Mouse (Mus musculus) midbrain, embryonic 11.5 days (tissue): ENCODE measurements around the gene Kdm2b. TPM values are rescaled to one million over a fixed set of nuclear protein-coding genes. Genes with fewer than 3 reads are reported as not detected.
A peak's percentile ranks its signal among the peaks of the same experiment; 100 is the strongest.

Source experiments
- ATAC-seq: fragments of 200-750 bp; cut with Nextera tagmentation; 2 replicates; pipeline ENCODE4 v1.8.0; 2017; ENCODE audit warnings: moderate TSS enrichment, moderate library complexity; ENCODE audit not compliant: low FRiP score
- DNase-seq: peaks from one replicate; pipeline ENCODE4 v3.0.0; 2015; ENCODE audit warnings: low spot score; ENCODE audit errors: missing footprints
- H3K27ac ChIP-seq: fragments of 300-500 bp; sonication (generic); 2 replicates; pipeline ENCODE4 v1.5.1; 2014; ENCODE audit warnings: low read depth, low read length
- H3K27me3 ChIP-seq: fragments of 300-500 bp; sonication (generic); 2 replicates; pipeline ENCODE4 v1.6.1; 2014; ENCODE audit warnings: mild to moderate bottlenecking, low read length, moderate library complexity, mixed read lengths; ENCODE audit not compliant: control insufficient read depth, insufficient read depth
- H3K36me3 ChIP-seq: fragments of 300-500 bp; sonication (generic); 2 replicates; pipeline ENCODE4 v1.6.1; 2014; ENCODE audit warnings: mild to moderate bottlenecking, low read length, moderate library complexity, mixed read lengths; ENCODE audit not compliant: control insufficient read depth, insufficient read depth
- H3K4me1 ChIP-seq: fragments of 300-500 bp; sonication (generic); 2 replicates; pipeline ENCODE4 v1.6.1; 2014; ENCODE audit warnings: low read length; ENCODE audit not compliant: control insufficient read depth, insufficient read depth
- H3K4me2 ChIP-seq: fragments of 300-500 bp; sonication (generic); 2 replicates; pipeline ENCODE4 v1.6.1; 2014; ENCODE audit warnings: mild to moderate bottlenecking, moderate library complexity
- H3K4me3 ChIP-seq: fragments of 300-500 bp; sonication (generic); 2 replicates; pipeline ENCODE4 v1.5.1; 2014; ENCODE audit warnings: low read depth, low read length
- H3K9ac ChIP-seq: fragments of 300-500 bp; sonication (generic); 2 replicates; pipeline ENCODE4 v1.6.1; 2014; ENCODE audit warnings: low read length
- H3K9me3 ChIP-seq: fragments of 300-500 bp; sonication (generic); 2 replicates; pipeline ENCODE4 v1.6.1; 2016; ENCODE audit warnings: low read length; ENCODE audit not compliant: control insufficient read depth
- WGBS: fragments of 180-500 bp; shearing (Covaris S2); extraction: QIAGEN DNeasy Blood & Tissue Kit; methylation state at CpG from one replicate; pipeline ENCODE4 v1.1.7; 2014; 5-methylcytosine and 5-hydroxymethylcytosine counted together
- polyA plus RNA-seq: library from polyadenylated mRNA; unstranded; fragments of >200 nt; fragmentation: Nextera tagmentation; extraction: Ambion mirVana; gene quantifications from 2 replicates; pipeline ENCODE4 v1.2.1, GENCODE M21; 2014

Kdm2b gene
- polyA plus RNA-seq, 1 experiment from 2014 or later = 62.4 TPM

DNA sequence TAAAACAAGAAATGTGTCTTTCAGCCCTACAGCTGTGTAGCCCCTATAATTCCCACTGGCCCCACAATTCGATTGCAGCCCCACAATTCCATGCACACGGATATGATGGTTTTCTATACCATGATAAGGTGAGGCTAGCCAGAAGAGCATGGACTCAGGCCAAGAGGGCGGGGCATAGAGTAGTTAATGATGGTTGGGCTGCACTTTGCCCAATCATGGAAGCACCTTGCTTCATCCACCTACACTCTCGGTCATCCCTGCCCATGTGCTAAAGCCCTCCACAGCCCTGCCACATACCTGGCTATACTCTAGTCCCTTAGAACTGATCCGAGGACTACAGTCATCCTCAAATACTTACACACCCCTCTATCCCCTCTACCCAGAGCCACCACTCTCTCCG lies 61.9 kb downstream of the Kdm2b start:
- no peaks in the 10 kb centered on the region for H3K9me3 ChIP-seq
- no peaks in the 10 kb centered on the region for H3K36me3 ChIP-seq
- 84% methylated on average over 6 of the region's 6 CpGs for WGBS
- H3K4me2 ChIP-seq = no peak overlapping the region
- H3K4me3 ChIP-seq = no peak overlapping the region
- no peaks in the 10 kb centered on the region for H3K27me3 ChIP-seq
- no peak for ATAC-seq
- H3K9ac ChIP-seq = no peak overlapping the region
- H3K27ac ChIP-seq = no peak overlapping the region
- no peaks in the 10 kb centered on the region for H3K4me1 ChIP-seq
- no peak for DNase-seq

DNA sequence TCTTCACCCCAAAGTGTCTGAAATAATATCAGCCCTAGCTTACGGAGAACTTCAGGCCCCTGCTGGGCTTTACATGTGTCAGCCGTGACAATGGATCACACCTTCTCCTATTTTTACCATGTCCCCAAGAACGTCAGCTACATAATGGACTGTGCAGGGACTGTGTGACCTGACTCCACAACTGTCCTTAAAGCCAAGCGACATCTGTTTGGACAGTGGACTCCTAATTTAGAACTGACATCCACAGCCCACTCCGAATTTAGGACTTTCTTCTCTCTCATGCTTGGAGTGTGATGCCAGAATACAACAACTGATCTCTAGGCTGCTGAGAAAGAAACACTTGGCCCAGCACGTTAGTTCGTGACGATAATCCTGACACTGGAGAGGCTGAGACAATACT lies 62.5 kb downstream of the Kdm2b start:
- Histone ChIP-seq H3K4me1 (no peaks in the 10 kb centered on the region), H3K4me3 (no peak overlapping the region), H3K36me3 (no peaks in the 10 kb centered on the region), H3K27me3 (no peaks in the 10 kb centered on the region), H3K9me3 (no peaks in the 10 kb centered on the region), H3K27ac (no peak overlapping the region), H3K4me2 (no peak overlapping the region), H3K9ac (no peak overlapping the region)
- ATAC-seq (no peak), DNase-seq (no peak)
- 81% methylated on average over 8 of the region's 8 CpGs for WGBS

DNA sequence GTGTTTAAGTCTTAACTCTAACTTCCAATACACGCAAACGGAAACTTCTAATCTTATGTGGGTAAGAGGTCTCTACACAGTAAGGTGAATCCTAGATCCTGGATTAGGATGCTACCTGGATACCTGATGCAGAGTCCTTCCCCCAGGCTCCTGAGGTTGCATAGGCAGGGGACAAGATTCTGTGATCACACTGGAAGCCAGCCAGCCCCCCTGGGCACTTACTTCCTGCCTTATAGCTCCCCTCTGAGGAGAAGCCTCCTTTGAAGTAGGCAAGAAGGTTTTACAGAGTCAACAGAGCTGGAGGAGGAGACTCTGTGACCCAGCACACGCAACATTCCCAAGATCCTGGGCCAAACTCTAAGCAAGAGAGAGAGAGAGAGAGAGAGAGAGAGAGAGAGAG lies 63.3 kb downstream of the Kdm2b start:
- DNase-seq (no peak), ATAC-seq (no peak)
- Histone ChIP-seq H3K4me1 (no peaks in the 10 kb centered on the region), H3K4me2 (no peak overlapping the region), H3K9me3 (no peaks in the 10 kb centered on the region), H3K36me3 (no peaks in the 10 kb centered on the region), H3K4me3 (no peak overlapping the region), H3K9ac (no peak overlapping the region), H3K27ac (no peak overlapping the region), H3K27me3 (no peaks in the 10 kb centered on the region)
- WGBS = 92% methylated on average over 3 of the region's 3 CpGs

DNA sequence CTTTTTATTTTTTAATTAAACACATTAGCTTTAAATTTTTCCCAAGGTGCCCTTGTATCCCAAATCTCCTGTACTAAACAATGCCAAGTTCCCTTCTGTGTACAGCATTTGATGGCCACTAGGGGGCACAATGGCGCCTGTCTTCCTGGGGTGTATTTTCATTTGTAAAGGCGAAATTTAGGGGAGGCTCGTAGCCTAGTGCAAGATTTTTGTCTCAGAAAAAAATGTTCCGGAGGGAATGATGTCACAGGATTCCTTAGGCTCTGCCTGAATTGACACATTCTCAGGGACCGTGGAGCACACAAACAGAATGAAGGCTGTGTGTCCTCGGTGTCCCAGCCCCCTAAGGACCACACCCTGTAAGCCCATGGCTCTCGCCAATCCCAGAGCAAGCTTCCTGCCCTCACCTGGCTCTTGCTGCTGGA lies 64.1 kb downstream of the Kdm2b start:
- no peaks in the 10 kb centered on the region for H3K4me1 ChIP-seq
- H3K4me3 ChIP-seq = no peak overlapping the region
- no peak overlapping the region for H3K27ac ChIP-seq
- no peaks in the 10 kb centered on the region for H3K9me3 ChIP-seq
- no peaks in the 10 kb centered on the region for H3K27me3 ChIP-seq
- no peak overlapping the region for H3K4me2 ChIP-seq
- DNase-seq (peak; percentile 94), ATAC-seq (no peak)
- WGBS = 41% methylated on average over 7 of the region's 7 CpGs
- no peak overlapping the region for H3K9ac ChIP-seq
- H3K36me3 ChIP-seq = no peaks in the 10 kb centered on the region

DNA sequence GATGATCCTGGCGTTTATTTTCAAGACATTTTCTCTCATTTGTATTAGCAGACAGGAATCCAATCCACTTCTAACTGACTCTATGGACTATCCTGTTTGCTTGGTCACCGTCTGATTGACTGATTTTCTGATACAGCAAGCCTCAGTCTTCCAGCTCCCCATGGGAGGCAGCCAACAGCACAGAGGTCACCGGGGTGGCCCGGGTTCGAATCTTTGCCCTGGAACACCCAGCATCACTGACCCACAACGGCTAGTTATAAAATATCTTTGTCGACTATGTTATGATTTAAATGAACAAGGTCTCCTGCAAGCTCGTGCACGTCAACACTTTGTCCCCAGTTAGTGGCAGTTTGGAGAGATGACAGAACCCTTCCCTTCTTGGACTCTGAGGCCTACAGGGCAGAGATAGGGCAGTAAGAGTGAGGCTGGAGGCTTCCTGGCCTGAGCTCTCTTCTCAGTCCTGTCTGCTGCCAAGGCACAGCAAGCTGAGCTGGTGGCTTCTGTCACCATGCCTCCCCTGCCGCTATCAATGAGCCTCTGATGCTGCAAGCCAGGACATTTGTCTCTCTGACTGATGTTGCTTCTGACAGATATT lies 65.7 kb downstream of the Kdm2b start:
- no peaks in the 10 kb centered on the region for H3K9me3 ChIP-seq
- no peaks in the 10 kb centered on the region for H3K4me1 ChIP-seq
- H3K4me2 ChIP-seq = no peak overlapping the region
- ATAC-seq (no peak), DNase-seq (no peak)
- no peaks in the 10 kb centered on the region for H3K36me3 ChIP-seq
- WGBS = 90% methylated on average over 10 of the region's 10 CpGs
- no peak overlapping the region for H3K4me3 ChIP-seq
- H3K27me3 ChIP-seq = no peaks in the 10 kb centered on the region
- no peak overlapping the region for H3K27ac ChIP-seq
- no peak overlapping the region for H3K9ac ChIP-seq

DNA sequence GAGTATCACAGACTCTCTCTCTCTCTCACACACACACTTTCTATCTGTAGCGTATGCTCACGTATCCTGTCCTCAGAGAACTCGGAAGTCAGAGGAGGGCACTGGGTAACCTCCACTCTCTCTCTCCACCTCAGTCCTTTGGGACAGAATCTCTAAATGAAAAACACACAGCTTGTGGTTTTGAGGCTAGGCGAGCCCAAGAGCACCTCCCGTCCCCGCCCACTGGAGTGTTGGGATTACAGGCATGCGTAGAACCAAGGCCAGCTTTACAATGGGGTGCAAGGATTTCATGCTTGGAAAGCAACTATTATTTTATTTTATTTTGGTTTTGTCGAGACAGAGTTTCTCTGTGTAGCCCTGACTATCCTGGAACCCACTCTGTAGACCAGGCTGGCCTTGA lies 67.7 kb downstream of the Kdm2b start:
- H3K9me3 ChIP-seq = no peaks in the 10 kb centered on the region
- no peak overlapping the region for H3K4me3 ChIP-seq
- no peak overlapping the region for H3K4me2 ChIP-seq
- ATAC-seq = no peak
- no peaks in the 10 kb centered on the region for H3K36me3 ChIP-seq
- DNase-seq = no peak
- no peaks in the 10 kb centered on the region for H3K27me3 ChIP-seq
- WGBS = 93% methylated on average over 8 of the region's 8 CpGs
- H3K27ac ChIP-seq = no peak overlapping the region
- H3K4me1 ChIP-seq = no peaks in the 10 kb centered on the region
- no peak overlapping the region for H3K9ac ChIP-seq

DNA sequence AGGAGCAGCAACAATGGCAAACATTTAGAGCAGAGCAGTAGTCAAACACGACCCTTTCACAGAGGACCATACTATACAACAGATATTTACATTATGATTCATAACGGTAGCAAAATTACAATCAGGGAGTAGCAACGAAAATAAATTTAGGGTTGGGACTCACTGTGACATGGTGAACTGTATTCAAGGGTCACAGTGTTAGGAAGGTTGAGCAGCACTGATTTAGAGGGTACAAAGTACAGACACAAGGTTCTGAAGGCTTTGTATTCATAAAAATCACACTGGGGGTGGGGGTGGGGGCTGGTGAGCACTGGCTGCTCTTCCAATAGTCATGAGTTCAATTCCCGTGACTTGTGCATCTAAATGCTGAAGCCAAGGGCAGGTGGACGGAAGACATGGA lies 69.1 kb downstream of the Kdm2b start:
- no peaks in the 10 kb centered on the region for H3K4me1 ChIP-seq
- no peak for ATAC-seq
- no peaks in the 10 kb centered on the region for H3K9me3 ChIP-seq
- 92% methylated on average over 5 of the region's 5 CpGs for WGBS
- H3K4me2 ChIP-seq = no peak overlapping the region
- no peak for DNase-seq
- H3K27me3 ChIP-seq = no peaks in the 10 kb centered on the region
- H3K27ac ChIP-seq = no peak overlapping the region
- no peaks in the 10 kb centered on the region for H3K36me3 ChIP-seq
- no peak overlapping the region for H3K4me3 ChIP-seq
- H3K9ac ChIP-seq = no peak overlapping the region

DNA sequence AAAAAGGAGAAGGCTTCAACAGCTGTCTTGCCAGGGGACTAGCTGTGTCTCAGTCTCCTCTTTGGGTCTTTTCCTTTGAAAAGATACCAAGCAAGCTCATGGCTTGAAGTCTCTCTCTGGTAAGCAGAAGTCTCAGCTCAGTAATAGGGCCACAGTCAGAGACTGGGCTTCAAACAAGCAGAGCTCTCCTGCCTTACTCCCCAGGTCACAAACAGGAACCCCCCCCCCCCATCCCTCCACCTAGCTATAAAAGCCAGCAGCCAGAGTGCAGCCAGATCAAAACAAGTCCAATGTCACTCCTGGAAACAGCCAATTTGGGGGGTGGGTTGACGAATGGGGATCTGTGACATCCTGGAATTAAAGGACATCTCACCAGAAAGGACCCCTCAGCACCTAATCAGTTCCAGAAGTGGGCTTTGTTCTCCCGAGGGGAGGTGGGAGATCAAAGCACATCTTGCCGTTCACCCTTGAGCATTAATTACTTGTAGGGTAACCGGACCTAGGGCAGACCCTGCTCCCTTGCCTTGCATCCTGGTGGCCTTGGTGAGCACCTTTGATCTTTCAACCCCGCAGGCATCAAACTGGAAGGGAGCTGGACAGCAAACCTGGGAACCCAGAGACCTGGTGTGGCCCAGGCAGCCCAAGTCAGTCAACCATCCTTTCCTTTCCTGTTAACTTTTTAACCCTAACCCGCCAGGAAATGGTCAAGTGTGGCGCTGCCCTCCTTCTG lies 71.5 kb downstream of the Kdm2b start:
- WGBS = 56% methylated on average over 7 of the region's 7 CpGs
- Histone ChIP-seq H3K9ac (no peak overlapping the region), H3K4me2 (no peak overlapping the region), H3K27ac (no peak overlapping the region), H3K4me3 (no peak overlapping the region), H3K4me1 (no peaks in the 10 kb centered on the region), H3K9me3 (no peaks in the 10 kb centered on the region), H3K36me3 (no peaks in the 10 kb centered on the region), H3K27me3 (no peaks in the 10 kb centered on the region)
- no peak for ATAC-seq
- DNase-seq = no peak

DNA sequence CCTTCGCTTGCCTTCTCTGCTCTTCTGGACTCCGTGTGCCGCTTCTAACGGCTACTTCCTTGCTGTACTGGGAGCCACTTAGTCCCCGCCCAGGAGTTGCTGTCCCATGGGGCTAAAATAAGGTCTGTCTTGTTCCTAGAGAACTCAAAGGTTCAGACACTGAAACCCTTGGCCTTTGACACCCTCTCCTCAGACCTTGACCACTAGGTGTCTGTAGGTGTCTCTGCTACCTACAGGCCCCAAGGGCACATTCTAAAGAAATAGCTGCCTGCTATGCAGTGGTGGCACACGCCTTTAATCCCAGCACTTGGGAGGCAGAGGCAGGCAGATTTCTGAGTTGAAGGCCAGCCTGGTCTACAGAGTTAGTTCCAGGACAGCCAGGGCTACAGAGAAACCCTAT lies 73.5 kb downstream of the Kdm2b start:
- DNase-seq (no peak), ATAC-seq (no peak)
- 91% methylated on average over 6 of the region's 6 CpGs for WGBS
- H3K27me3 ChIP-seq = no peaks in the 10 kb centered on the region
- no peak overlapping the region for H3K9ac ChIP-seq
- H3K4me3 ChIP-seq = no peak overlapping the region
- H3K4me1 ChIP-seq = no peaks in the 10 kb centered on the region
- no peaks in the 10 kb centered on the region for H3K36me3 ChIP-seq
- no peaks in the 10 kb centered on the region for H3K9me3 ChIP-seq
- H3K27ac ChIP-seq = no peak overlapping the region
- H3K4me2 ChIP-seq = no peak overlapping the region
